Mouse (Mus musculus): ENCODE results near the gene Usp2.
A peak's percentile ranks its signal among the peaks of the same experiment; 100 is the strongest.
"Not testable (repeated sequence)": the region's sequence is repeated elsewhere in the genome, so short reads cannot be mapped to it uniquely, and the experiment has no call there.

Usp2 gene

DNA sequence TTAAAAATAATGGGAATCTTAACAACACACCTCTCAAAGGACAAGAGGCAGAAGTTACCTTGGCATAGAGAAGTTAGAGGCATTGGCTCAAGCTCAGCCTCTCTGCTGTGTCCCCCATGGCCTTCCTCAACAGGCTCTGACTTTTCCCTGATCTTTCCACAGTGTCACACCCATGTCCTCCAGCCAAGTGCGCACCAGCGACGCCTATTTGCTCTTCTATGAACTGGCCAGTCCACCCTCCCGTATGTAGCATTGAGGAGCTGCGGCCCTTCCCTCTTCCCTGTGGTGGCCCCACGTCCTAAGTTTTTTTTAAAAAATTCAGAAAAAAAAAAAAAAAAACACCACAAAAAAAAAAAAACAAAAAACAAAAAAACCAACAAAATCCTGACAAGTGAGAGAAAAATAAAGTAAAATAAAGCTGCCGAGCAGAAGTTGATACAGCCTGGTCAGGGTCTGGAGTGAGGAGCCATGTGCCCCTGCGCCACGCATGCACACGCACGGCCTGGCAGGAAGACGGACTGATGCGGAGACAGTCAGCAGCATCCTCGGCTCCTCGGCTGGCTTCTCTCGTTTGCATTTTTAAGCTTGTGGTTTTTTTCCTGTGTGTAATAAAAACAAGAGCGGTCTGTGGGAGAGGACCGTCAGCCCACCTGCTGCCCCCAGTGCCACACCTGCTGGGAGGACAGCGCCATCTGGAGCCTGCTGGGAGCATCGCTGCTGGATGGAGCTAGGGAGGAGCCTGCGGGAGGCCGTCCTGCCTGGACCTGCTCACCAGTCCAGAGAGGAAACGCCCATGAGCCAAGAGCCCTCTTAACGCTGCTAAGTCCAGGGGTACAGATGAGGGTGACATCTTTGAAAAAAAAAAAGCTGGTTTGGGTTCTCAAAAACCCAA lies 27.0 kb downstream of the Usp2 start:
- no peak for DNase-seq (ENCODE audit: low read depth, low spot score)

DNA sequence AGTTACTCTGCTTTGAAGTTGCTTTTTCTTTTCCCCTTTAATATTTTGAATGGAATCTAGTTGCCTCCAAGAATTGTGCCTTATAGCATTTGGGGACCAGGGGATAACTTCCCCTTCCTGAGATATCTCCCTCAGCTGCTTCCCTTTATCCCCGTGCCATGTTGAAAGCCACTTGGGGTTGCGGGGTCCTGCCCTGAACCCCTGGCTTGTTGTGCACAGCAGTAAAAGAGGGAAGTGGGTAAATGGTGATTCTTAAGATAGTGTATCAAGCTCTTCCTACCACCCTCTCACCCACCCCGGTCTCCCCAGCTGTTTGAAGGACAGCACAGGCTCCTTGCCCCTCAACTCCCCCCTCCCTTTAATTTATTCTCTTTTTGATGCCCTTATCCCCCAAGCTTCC lies 27.9 kb downstream of the Usp2 start:
- no peak for DNase-seq (ENCODE audit: low read depth, low spot score)

DNA sequence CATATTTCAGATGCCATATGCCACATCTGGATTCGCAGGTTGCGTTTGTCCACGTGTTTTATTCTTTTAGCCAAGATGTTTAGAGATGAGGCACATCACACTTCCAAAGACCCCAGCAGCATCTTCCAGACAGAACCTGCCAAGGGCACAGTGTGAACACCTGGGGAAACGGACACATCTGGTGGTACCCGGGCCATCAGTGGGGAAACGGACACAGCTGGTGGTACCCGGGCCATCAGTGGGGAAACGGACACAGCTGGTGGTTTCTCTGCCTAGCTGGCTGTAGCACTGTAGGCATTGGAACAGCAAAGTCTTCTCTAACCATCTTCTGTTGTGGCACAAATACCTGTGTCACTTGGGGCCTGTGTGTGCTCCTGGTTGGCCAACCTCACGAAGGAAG lies 29.0 kb downstream of the Usp2 start:
- no peak for DNase-seq (ENCODE audit: low read depth, low spot score)

DNA sequence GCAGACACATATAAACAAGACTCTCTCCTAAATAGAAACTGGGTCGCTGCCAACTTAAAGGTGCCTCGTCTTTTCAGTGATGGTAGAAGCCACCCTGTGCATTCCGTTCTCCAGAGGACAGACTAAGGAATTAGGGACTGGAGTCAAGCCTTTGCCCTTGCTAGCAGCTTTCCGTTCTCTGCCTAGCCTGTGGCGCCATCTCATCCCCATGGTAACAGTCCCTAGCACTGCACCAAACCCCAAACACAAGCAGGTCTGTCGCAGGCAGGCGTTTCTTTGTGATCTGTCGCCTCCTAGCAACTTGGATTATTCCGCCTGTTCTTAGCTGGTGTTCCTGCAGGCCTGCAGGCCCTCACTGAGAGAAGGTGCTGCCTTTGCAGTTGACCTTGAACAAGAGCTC lies 29.7 kb downstream of the Usp2 start:
- no peak for DNase-seq (ENCODE audit: low read depth, low spot score)

DNA sequence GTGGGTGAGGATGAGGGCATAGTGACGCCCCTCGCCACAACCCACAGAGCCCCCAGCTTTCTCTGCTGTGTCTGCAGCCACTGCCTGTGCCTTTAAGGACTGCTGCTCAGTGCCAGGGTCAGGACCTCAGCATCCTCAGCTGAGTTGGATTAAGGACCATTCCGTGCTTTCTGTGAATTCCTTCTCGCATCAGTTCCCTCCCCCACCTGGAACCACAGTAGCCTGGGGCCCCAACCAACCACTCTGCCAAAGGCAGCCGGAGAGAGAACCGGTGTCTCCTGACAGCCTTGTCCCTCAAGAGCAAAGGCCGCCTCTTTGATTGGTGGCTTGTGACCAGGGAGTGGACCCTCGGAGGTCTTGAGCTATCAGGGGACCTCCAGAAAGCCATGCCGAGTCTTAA lies 34.7 kb downstream of the Usp2 start, which contains the start of gene Mfrp:
Gene Mfrp, plus strand, starts transcription at position 240 of the 400 bp plus-strand sequence.
- DNase-seq (ENCODE audit: low read depth, low spot score), result no peak

DNA sequence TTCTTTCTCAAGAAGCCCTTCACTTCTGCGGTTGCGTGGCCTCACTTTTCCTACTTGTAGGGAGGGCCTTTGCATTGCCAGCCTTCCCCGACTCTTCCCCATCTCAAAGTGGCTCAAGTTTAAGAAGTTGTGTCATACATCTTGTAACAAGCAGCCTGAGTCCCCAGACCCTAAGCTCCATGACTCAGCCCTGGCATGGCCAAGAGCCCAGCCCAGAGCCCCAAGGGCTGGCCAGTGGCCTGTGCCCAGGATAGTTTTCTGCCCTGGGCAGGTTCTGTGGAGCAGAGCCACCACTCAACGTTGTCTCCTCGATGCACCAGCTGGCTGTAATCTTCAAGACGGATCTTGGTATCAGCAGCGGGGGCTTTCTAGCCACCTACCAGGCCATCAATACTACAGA lies 38.1 kb downstream of the Usp2 start:
- no peak for DNase-seq (ENCODE audit: low read depth, low spot score)

DNA sequence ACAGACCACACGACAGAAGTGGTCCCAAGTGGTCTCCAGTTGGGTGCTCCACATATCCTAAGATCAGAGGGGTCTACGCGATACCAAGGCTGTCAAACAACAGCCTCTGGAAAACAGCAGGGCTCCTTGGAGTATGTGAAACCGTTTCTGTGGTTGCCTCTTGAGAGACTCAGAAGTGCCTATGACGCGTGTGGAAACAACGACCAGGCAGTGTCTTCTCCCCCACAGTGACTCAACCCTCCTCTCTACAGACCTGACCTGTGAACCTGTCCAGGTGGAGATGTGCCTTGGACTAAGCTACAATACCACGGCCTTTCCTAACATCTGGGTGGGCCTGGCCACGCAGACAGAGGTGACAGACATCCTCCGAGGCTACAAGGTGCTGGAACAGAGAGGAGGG lies 39.0 kb downstream of the Usp2 start:
- no peak for DNase-seq (ENCODE audit: low read depth, low spot score)

DNA sequence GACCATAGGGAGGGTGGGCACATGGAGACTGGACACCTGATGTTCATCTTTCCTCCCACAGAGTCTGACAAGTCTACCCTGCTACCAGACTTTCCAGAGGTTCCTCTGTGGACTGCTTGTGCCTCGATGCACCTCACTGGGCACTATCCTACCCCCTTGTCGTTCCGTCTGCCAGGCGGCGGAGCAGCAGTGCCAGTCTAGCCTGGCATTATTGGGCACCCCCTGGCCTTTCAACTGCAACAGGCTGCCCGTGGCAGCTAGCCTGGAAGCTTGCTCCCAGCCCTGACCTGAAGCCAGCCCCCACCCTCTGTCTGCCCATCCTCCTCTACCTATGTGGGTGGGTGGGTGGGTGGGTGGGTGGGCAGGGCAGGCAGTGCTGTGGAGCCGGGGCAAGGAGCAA lies 39.4 kb downstream of the Usp2 start:
- no peak for DNase-seq (ENCODE audit: low read depth, low spot score)

DNA sequence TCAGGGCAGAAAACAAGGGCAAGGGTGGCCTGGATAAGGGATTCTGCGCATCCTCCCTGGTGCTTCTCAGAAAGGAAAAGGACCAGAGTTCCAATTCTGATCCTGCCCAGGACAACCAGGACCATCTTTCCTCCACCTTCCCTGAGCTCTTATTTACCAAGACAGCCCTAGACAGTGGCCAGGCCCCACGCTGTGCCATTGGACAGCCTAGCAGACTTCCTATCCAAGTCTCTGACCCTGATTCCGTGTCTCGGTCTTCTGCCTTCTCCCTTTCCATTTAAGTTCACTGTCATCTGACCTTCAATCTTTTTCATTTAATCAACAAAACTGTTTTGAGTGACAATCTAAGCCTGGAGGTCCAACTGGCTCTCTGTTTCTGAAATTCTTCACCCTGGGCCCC lies 39.8 kb downstream of the Usp2 start:
- no peak for DNase-seq (ENCODE audit: low read depth, low spot score)

DNA sequence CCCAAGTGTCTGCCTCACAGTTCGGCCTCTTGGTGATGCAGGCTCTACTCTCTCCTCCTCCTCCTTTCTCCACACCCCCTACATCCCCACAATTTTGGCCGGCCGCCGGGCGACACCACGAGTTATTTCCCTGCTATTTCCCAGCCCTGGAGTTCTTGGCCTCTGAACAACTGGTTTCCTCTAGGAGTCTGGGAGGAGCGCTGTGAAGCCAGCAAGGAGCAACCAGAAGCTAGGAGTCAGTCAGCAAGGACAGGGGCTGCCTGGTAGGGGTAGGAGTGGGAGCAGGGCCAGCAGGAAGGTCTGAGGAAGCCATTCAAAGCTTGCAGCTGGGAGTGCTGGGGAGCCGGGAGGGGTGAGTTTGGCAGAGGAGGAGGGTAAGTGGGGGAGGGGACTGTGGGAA lies 40.3 kb downstream of the Usp2 start, which contains the start of gene C1qtnf5:
Gene C1qtnf5, plus strand, starts transcription at position 136 of the 400 bp plus-strand sequence.
- no peak for DNase-seq (ENCODE audit: low read depth, low spot score)

DNA sequence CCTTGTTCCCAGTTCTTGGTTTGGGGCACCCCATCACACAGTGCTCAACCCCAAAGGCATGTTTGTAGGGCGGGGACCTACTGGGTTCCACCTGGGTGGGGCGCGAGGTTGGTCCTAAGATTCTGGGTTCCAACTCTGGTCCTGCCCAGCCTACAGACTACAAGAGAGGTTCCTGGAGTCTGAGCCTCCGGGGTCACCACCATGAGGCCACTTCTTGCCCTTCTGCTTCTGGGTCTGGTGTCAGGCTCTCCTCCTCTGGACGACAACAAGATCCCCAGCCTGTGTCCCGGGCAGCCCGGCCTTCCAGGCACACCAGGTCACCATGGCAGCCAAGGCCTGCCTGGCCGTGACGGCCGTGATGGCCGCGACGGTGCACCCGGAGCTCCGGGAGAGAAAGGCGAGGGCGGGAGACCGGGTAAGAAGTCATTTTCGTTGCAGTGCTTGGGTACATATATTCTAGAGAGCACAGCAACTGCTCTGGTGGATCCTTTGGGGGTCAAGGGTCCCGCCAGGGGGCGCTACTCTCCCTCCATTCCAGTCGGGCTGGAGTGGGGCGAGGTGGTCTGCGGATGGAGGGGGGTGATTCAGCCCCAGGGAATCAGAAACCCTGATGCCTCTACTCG lies 40.8 kb downstream of the Usp2 start:
- DNase-seq (ENCODE audit: low read depth, low spot score), result no peak

DNA sequence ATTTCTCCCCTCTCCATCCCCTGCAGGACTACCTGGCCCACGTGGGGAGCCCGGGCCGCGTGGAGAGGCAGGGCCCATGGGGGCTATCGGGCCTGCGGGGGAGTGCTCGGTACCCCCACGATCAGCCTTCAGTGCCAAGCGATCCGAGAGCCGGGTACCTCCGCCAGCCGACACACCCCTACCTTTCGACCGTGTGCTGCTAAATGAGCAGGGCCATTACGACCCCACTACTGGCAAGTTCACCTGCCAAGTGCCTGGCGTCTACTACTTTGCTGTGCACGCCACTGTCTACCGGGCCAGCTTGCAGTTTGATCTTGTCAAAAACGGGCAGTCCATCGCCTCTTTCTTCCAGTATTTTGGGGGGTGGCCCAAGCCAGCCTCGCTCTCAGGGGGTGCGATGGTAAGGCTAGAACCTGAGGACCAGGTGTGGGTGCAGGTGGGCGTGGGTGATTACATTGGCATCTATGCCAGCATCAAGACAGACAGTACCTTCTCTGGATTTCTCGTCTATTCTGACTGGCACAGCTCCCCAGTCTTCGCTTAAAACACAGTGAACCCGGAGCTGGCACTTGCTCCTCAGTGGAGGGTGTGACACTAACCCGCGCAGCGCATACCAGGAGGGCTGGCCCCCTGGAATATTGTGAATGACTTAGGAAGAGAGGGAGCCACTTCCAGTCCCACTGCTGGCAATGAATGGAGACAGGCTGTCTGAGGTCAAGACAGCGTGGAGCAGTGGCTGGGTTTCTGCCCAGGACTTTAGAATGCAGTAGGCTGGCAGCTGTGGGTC lies 41.6 kb downstream of the Usp2 start:
- DNase-seq (ENCODE audit: low read depth, low spot score), result no peak

DNA sequence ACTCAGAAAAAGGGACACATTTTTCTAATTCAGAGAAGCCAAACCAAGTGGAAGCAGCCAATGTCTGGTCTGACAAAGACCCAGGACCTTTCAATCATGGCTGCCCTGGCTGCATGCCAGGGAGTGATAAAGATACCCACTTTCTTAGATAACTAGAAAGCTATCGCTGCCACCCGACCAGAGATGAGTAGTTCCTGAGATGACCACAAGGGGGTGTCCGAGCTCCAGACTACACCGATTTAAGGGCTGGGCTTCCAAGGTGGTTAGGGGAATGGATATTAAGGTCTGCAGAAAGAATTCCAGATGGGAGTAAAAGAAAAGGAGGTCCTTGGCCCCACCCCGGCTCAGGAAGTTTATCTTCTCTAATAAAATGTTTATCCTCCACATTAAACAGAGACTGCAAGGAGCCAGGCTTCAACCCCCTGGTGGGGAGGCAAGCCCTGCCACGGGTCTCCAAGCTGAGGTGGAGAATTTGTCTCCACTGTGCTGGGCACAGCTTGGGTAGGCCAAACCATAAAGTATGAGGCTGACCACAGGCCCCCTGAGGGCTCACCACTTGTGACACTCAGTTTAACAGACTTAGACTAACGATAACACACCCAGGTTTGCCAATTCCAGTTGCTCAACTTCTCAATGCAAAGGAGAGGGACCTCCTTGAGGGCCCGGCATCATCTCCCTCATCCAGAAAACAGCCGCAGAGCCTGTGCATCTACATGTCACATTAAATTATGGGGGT lies 42.7 kb downstream of the Usp2 start:
- DNase-seq (ENCODE audit: low read depth, low spot score), result no peak

DNA sequence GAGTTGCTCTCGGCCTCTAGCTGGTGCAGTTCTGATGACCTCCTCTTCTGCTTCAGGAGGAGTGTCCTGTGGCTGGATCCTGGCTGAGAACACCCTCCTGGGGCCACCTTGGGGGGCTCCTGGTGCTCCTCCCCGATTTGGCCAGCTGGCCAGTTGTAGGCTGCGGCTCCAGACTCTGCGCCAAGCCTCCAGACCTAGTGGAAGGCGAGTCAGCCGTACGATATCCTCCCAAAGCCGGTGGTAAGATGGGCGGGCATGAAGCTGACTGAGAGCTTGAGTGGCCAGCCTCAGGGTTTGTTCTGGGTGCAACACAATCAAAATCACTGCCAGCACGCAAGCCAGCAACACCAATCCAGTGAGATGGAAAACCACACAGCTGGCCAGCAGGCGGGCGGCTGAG lies 45.1 kb downstream of the Usp2 start:
- DNase-seq (ENCODE audit: low read depth, low spot score), result not testable (repeated sequence)

DNA sequence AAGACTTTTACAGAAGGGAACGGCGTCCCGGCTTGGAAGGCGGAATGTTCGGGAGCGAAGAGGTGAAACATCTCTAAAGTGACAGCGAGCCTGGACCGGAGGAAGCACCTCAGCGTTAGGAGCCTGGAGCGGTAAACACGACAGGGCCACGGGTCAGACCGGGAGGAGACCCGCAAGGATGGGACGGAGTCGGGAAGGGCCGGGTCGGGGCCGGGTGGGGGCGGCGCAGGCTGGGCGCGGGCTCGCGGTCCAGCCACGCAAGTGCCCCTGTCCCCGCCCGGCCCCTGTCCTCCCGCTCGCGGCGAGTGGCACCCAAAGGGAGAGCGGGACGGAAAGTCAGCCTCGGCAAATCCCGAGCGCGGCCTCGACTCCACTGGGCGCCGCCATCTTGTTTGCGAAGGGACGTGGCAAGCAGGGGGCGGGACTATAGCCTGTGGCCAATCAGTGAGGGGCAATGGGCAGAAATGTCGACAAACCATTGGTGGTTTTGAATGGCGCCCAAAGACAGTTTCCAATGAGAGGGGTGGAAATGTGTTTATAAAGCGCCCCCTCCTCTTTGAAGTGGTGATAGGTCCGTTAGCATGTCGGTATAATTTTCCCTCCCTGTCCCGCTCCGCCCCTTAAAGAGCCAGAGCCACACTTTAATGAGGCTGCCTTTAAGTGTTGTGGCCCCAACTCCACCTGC lies 46.4 kb downstream of the Usp2 start, which contains the start of the genes Gm49380 and Rnf26:
Gene Gm49380, minus strand, starts transcription at position 396 of the 685 bp plus-strand sequence.
Gene Rnf26, minus strand, starts transcription at position 413 of the 685 bp plus-strand sequence.
- peak; percentile 96 for DNase-seq (ENCODE audit: low read depth, low spot score)

DNA sequence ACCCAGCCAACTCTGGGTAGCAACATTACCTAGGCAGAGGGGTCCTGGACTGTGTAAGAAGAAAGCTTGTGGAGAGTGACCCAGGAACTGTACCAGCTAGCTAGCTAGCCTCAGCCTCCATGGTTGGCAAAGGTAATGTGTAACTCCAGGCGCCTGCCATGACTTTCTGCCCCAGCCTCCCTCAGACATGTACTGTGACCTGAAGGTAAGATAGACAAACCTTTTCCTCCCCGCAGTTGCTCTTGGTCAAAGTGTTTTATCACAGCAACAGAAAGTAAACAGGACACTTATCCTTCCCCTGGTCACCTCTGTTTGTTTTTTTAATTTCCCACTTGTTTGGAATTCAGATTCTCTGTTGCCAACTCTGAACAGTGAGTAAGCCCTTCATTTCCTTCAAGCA lies 47.6 kb downstream of the Usp2 start:
- no peak for DNase-seq (ENCODE audit: low read depth, low spot score)

DNA sequence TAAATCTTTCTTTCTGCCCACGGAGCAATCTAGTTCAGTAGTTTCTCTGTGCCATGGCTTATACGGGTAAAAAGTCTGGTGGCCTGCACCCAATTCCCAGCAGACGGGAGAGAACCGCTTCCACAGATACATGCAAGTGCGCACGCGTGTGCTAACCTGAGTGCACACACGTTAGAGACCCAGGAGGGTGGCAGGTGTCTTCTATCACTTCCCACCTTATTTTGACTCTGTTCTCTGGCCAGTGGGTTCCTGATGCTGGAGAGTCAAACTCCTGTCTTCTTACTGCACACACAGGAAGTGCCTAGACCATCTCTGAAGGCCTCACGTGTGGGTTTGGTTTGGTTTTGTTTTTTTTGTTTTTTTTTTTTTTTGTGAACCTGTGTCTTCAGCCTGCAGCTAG lies 48.8 kb downstream of the Usp2 start:
- no peak for DNase-seq (ENCODE audit: low read depth, low spot score)

DNA sequence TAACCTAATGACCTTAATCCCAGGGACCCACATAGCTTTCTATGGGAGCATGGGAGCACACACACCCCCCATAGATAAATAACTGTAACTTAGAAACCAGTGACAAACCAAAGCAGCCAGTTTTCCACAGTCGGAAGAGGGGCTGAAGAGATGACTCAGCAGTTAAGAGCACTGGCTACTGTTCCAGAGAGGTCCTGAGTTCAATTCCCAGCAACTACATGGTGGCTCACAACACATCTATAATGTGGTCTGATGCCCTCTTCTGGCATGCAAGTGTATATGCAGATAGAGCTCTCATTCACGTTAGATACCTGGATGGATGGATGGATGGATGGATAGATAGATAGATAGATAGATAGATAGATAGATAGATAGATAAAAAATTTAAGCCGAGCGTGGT lies 49.4 kb downstream of the Usp2 start:
- no peak for DNase-seq (ENCODE audit: low read depth, low spot score)

DNA sequence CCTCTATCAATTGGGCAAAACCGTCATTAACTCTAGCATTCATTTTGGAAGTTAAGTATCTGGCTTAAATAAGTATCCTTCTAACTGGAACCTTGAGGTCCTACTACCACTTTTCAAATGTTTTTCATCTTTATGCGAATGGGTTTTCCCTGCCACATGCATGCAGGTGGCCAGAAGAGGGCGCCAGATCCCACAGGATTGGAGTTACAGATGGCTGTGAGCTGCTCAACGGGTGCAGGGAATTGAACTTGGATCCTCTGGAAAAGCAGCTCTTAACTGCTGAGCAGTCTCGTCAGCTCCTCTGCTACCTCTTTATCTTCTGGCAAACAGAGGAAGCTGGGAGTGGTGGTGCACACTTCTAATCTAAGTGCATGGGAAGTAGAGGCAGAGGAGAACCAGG lies 52.2 kb downstream of the Usp2 start:
- no peak for DNase-seq (ENCODE audit: low read depth, low spot score)

DNA sequence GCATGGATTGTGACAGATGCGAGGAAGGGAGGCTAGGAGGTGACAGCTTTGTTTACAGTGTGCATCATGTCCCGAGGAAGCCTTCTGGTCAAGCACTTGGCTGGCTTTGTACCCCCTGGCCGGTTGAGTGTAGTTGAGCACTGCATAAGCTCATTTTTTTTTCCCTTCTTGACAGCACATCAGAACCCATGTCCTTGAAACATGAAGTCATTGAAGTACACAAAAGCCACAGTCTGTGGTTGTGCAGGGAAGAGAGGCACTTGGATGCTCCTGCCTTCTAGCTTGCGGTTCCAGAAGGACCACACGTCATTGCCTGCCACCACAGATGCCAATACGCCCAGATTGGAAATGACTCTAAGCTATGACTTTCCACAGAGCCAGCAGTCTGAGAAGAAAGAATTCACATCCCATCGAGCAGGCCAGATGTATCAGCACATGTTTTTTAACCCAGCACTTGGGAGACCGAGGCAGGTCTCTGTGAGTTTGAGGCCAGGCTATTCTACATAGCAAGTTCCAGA lies 53.2 kb downstream of the Usp2 start:
- DNase-seq (ENCODE audit: low read depth, low spot score), result no peak

DNA sequence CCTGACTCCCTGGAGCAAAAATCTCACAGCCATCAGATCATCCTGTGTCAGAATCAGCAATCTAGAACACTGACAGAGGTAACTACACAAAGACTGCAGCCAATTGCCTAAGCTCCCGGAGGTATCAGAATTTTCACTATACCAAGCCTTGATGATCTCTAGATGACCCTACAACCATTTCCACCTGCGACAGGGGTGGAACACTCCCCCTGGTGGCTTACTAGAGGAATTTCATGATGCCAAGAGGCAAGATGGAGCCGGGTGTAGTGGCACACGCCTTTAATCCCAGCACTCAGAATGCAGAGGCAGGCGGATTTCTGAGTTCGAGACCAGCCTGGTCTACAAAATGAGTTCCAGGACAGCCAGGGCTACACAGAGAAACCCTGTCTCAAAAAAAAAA lies 57.5 kb downstream of the Usp2 start:
- DNase-seq (ENCODE audit: low read depth, low spot score), result no peak

Measured in retina, adult 2 months (tissue).